Mouse (Mus musculus) thymus, adult 2 months (tissue): ENCODE data around the gene Bora.

Experiments
- CTCF ChIP-seq: fragments of 200-500 bp; IDR thresholded peaks from 2 replicates; pipeline ENCODE4 v1.5.1; 2012; ENCODE audit warnings: mild to moderate bottlenecking, control low read depth, low read length, moderate library complexity, borderline replicate concordance; ENCODE audit not compliant: control insufficient read depth, poor library complexity, insufficient read depth; ENCODE audit errors: extremely low read depth
- POLR2A ChIP-seq: fragments of 200-500 bp; IDR thresholded peaks from 2 replicates; pipeline ENCODE4 v1.6.1; 2012; ENCODE audit warnings: mild to moderate bottlenecking, low read length, control low read depth, moderate library complexity; ENCODE audit not compliant: control insufficient read depth, poor library complexity, insufficient read depth; ENCODE audit errors: extremely low read depth

- TF ChIP-seq POLR2A (no peak), CTCF (no peak)
These were observed 760 bp downstream of the Bora start for GRCm38 (mm10) chr14:99046782-99047181.
